Mouse (Mus musculus) heart, embryonic 10.5 days (tissue): ENCODE measurements at regions not wholly inside any gene's neighbourhood (a gene's known extent, or its start where the extent isn't known, plus 50 kb on each side); places are given as distances from the start of the nearest gene placed in this dataset.

Source experiments
- DNase-seq: peaks from one replicate; pipeline ENCODE4 v3.0.0-alpha.2; 2017; ENCODE audit warnings: low spot score
- H3K27ac ChIP-seq: fragments of 300-500 bp; sonication (generic); 2 replicates; pipeline ENCODE4 v1.5.1; 2016; ENCODE audit warnings: mild to moderate bottlenecking
- H3K27me3 ChIP-seq: fragments of 300-500 bp; sonication (generic); 2 replicates; pipeline ENCODE4 v1.6.1; 2016; ENCODE audit warnings: mild to moderate bottlenecking; ENCODE audit not compliant: poor library complexity, insufficient read depth, severe bottlenecking
- H3K36me3 ChIP-seq: fragments of 300-500 bp; sonication (generic); 2 replicates; pipeline ENCODE4 v1.6.1; 2016; ENCODE audit warnings: mild to moderate bottlenecking, moderate library complexity
- H3K4me1 ChIP-seq: fragments of 300-500 bp; sonication (generic); 2 replicates; pipeline ENCODE4 v1.6.1; 2016; ENCODE audit warnings: mild to moderate bottlenecking
- H3K4me3 ChIP-seq: fragments of 300-500 bp; sonication (generic); 2 replicates; pipeline ENCODE4 v1.5.1; 2016; ENCODE audit warnings: mild to moderate bottlenecking, moderate library complexity
- H3K9me3 ChIP-seq: fragments of 300-500 bp; sonication (generic); 2 replicates; pipeline ENCODE4 v1.6.1; 2016; ENCODE audit warnings: mild to moderate bottlenecking, moderate library complexity
- WGBS: fragments of 180-500 bp; shearing (Covaris S2); methylation state at CpG from one replicate; pipeline ENCODE4 v1.1.7; 2016; 5-methylcytosine and 5-hydroxymethylcytosine counted together

- no peak for DNase-seq
- Histone ChIP-seq H3K27ac (no peak overlapping the region), H3K4me1 (no peaks in the 10 kb centered on the region), H3K9me3 (no peaks in the 10 kb centered on the region), H3K36me3 (no peaks in the 10 kb centered on the region), H3K27me3 (no peaks in the 10 kb centered on the region), H3K4me3 (no peak overlapping the region)
- WGBS, result 86% methylated on average over 1 of the region's 1 CpGs
Measured at GRCm38 (mm10) chr10:118619601-118620000, 178.8 kb downstream of the Ifng start.

- no peak overlapping the region for H3K27ac ChIP-seq
- H3K4me3 ChIP-seq, result no peak overlapping the region
- H3K4me1 ChIP-seq, result 0 out of 2 replicates have a peak, but pooled peaks cover 3% of the 10 kb centered on the region
- no peak for DNase-seq
- H3K36me3 ChIP-seq, result no peaks in the 10 kb centered on the region
- H3K9me3 ChIP-seq, result no peaks in the 10 kb centered on the region
- no peaks in the 10 kb centered on the region for H3K27me3 ChIP-seq
Measured at GRCm38 (mm10) chr10:118620611-118621010, 179.8 kb downstream of the Ifng start.

GRCm38 (mm10) chr10:118621546-118621945, 180.7 kb downstream of the Ifng start:
- no peak overlapping the region for H3K27ac ChIP-seq
- no peak overlapping the region for H3K4me3 ChIP-seq
- DNase-seq, result no peak
- H3K4me1 ChIP-seq, result 0 out of 2 replicates have a peak, but pooled peaks cover 3% of the 10 kb centered on the region
- H3K9me3 ChIP-seq, result no peaks in the 10 kb centered on the region
- no peaks in the 10 kb centered on the region for H3K36me3 ChIP-seq
- no peaks in the 10 kb centered on the region for H3K27me3 ChIP-seq
- WGBS, result 77% methylated on average over 4 of the region's 4 CpGs

DNA sequence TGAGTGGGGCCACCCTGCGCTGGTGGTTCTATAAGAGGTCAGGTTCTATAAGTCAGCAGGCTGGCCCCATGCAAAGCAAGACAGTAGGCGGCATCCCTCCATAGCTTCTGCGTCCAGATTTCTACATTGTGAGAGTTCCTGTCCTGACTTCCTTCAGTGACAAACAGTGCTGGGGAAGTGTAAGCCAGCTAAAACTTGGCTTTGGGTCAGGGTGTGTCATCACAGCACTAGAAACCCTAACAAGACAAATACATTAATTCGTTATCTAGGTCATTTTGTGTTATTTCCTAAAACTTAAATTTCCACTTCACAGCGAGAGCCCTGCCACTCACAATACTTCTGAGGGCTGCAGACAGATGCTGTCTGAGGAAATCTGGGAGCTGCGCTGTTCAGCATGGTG, 181.3 kb downstream of the Ifng start:
- Histone ChIP-seq H3K27me3 (no peaks in the 10 kb centered on the region), H3K9me3 (no peaks in the 10 kb centered on the region), H3K4me3 (no peak overlapping the region), H3K36me3 (no peaks in the 10 kb centered on the region), H3K4me1 (0 out of 2 replicates have a peak, but pooled peaks cover 3% of the 10 kb centered on the region), H3K27ac (no peak overlapping the region)
- WGBS, result 81% methylated on average over 6 of the region's 6 CpGs
- DNase-seq, result no peak

GRCm38 (mm10) chr10:118622916-118623315, 182.1 kb downstream of the Ifng start:
- H3K9me3 ChIP-seq, result no peaks in the 10 kb centered on the region
- WGBS, result 82% methylated on average over 2 of the region's 2 CpGs
- no peak overlapping the region for H3K4me3 ChIP-seq
- H3K4me1 ChIP-seq, result 0 out of 2 replicates have a peak, but pooled peaks cover 3% of the 10 kb centered on the region
- DNase-seq, result no peak
- no peak overlapping the region for H3K27ac ChIP-seq
- H3K36me3 ChIP-seq, result no peaks in the 10 kb centered on the region
- H3K27me3 ChIP-seq, result no peaks in the 10 kb centered on the region

- Histone ChIP-seq H3K9me3 (no peaks in the 10 kb centered on the region), H3K36me3 (no peaks in the 10 kb centered on the region), H3K4me3 (no peak overlapping the region), H3K4me1 (0 out of 2 replicates have a peak, but pooled peaks cover 3% of the 10 kb centered on the region), H3K27ac (no peak overlapping the region), H3K27me3 (no peaks in the 10 kb centered on the region)
- DNase-seq, result no peak
- 74% methylated on average over 7 of the region's 7 CpGs for WGBS
Measured at GRCm38 (mm10) chr10:118624368-118624767, 183.5 kb downstream of the Ifng start.

DNA sequence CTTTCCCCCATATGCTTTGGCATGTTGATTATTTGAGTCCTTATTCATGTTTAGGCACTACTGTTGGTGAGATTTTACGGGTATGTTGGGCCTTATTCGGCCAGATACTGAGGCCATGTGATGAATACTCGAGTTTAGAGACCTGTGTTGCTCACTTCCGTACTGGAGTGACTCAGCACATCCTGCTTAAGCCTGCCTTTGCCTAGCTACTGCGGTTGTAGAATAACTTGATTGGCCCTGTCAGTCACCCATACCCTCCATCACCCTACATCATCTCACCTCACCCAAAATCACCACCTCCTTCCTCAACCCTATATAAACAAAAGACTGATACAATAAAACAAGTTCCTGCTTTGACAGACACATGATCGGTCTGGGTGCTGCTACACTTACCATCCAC, 187.2 kb downstream of the Ifng start:
- DNase-seq, result no peak
- no peak overlapping the region for H3K4me3 ChIP-seq
- H3K27ac ChIP-seq, result no peak overlapping the region
- no peaks in the 10 kb centered on the region for H3K9me3 ChIP-seq
- H3K4me1 ChIP-seq, result 0 out of 2 replicates have a peak, but pooled peaks cover 3% of the 10 kb centered on the region
- no peaks in the 10 kb centered on the region for H3K27me3 ChIP-seq
- 84% methylated on average over 6 of the region's 6 CpGs for WGBS
- H3K36me3 ChIP-seq, result no peaks in the 10 kb centered on the region

DNA sequence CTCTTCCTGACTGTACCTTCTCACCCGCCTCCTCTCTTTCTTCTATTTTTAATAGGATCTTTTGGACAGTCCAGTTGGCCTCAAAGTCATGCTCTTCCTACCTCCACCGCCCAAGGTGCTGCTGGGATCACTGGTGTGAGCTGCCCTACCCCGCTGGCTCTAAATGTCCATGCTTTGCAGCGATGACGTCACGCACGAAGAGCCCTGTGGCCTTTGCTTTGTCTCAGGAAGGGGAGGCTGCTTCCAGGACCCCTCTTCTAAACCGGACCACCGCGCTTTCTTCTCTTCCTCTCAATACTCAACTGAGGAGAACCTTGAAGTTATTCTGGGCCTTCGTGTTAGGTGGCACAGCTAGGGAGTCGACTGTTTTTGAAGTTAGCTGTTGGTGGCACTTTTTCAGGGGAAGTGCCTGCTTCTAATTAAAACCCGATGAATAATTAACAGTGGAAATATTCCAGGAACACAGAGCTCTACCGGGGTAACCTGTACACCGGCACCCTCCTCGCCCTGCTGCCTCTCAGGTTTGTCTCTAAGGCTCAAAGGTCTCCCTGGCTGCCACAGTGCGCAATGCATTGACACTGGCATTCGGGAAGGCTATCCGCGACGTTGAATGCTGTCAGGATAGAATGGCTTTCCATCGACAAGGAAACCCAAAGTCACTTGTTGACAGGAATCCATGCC, 188.7 kb downstream of the Ifng start:
- Histone ChIP-seq H3K27ac (no peak overlapping the region), H3K27me3 (no peaks in the 10 kb centered on the region), H3K36me3 (no peaks in the 10 kb centered on the region), H3K9me3 (no peaks in the 10 kb centered on the region), H3K4me3 (no peak overlapping the region), H3K4me1 (peaks cover 10% of the 10 kb centered on the region; the same call in 1 of the 2 replicates)
- 91% methylated on average over 22 of the region's 22 CpGs for WGBS
- no peak for DNase-seq

GRCm38 (mm10) chr10:118631786-118632185, 190.9 kb downstream of the Ifng start:
- peaks cover 7% of the 10 kb centered on the region; the same call in 1 of the 2 replicates for H3K4me1 ChIP-seq
- WGBS, result 90% methylated on average over 1 of the region's 1 CpGs
- no peak overlapping the region for H3K27ac ChIP-seq
- H3K9me3 ChIP-seq, result no peaks in the 10 kb centered on the region
- H3K27me3 ChIP-seq, result no peaks in the 10 kb centered on the region
- H3K4me3 ChIP-seq, result no peak overlapping the region
- DNase-seq, result no peak
- no peaks in the 10 kb centered on the region for H3K36me3 ChIP-seq

DNA sequence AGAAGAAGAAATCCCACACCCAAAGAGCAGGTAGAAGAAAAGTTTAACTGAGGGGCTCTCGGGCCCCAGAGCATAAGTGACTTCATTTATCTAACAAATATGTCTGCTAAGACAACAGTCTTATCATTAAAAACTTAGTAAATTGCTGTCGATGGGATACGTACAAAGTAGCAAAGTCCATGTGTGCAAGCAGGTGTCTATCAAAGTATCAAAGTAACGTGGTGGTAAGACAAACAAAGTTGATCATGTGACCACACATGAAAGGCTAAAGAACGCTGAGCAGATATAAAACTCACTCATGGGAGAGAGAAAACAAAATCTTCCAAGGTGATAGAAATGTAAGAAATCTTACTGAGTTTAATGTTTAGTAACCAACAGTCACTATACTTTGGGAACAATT, 191.3 kb downstream of the Ifng start:
- DNase-seq, result no peak
- H3K27me3 ChIP-seq, result no peaks in the 10 kb centered on the region
- WGBS, result 82% methylated on average over 5 of the region's 5 CpGs
- H3K4me3 ChIP-seq, result no peak overlapping the region
- H3K27ac ChIP-seq, result no peak overlapping the region
- H3K4me1 ChIP-seq, result peaks cover 7% of the 10 kb centered on the region; the same call in 1 of the 2 replicates
- H3K36me3 ChIP-seq, result no peaks in the 10 kb centered on the region
- no peaks in the 10 kb centered on the region for H3K9me3 ChIP-seq

DNA sequence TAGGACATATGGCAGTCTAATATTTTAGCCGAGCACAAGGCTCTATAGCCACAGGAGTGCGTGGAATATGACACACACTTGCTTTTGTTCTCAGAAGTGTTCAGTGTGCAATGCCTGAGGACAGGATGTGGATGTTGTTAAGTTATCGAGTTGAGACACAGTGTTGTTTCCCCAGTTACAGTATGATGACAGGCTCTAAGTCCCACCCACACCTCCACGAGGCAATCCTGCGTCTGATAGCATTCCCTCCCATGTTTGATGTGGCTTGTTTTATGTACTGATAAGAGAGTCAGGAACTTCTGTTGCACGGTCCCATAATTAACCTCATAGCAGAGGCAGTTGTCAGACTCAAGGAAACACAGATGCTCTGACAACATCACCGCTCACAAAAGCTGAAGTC, 192.6 kb downstream of the Ifng start:
- Histone ChIP-seq H3K27me3 (no peaks in the 10 kb centered on the region), H3K4me1 (peaks cover 7% of the 10 kb centered on the region; the same call in 1 of the 2 replicates), H3K4me3 (no peak overlapping the region), H3K36me3 (no peaks in the 10 kb centered on the region), H3K9me3 (no peaks in the 10 kb centered on the region), H3K27ac (no peak overlapping the region)
- DNase-seq, result no peak
- 30% methylated on average over 7 of the region's 7 CpGs for WGBS

DNA sequence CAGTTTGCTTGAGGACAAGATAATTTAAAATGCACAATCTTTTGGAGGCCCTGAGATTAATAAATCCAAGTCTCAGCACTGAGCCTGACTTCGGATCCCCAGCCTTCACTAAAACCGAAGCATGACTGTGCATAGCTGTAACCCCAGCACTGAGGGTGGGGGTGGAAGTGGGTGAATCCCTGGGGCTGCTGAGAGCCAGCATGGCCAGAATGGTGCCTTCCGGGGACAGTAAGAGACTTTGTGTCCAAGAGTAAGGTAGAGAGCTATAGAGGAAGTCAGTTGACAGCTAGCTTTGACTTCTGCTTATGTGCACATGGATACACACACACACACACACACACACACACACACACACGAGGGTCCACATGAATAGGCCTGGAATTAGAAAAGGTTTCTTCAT, 198.3 kb downstream of the Ifng start:
- Histone ChIP-seq H3K27me3 (no peaks in the 10 kb centered on the region), H3K4me3 (no peak overlapping the region), H3K9me3 (no peaks in the 10 kb centered on the region), H3K4me1 (0 out of 2 replicates have a peak, but pooled peaks cover 9% of the 10 kb centered on the region), H3K36me3 (no peaks in the 10 kb centered on the region), H3K27ac (no peak overlapping the region)
- 80% methylated on average over 4 of the region's 4 CpGs for WGBS
- no peak for DNase-seq

- Histone ChIP-seq H3K9me3 (no peaks in the 10 kb centered on the region), H3K27ac (no peak overlapping the region), H3K4me3 (no peak overlapping the region), H3K27me3 (no peaks in the 10 kb centered on the region), H3K4me1 (0 out of 2 replicates have a peak, but pooled peaks cover 9% of the 10 kb centered on the region), H3K36me3 (no peaks in the 10 kb centered on the region)
- 65% methylated on average over 7 of the region's 7 CpGs for WGBS
- no peak for DNase-seq
Measured at GRCm38 (mm10) chr10:118640121-118640809, 199.4 kb downstream of the Ifng start.
